Mouse (Mus musculus) neural tube, embryonic 15.5 days (tissue): ENCODE data around the gene Pla2g2f. TPM values are rescaled to one million over a fixed set of nuclear protein-coding genes. Genes with fewer than 3 reads are reported as not detected.

Experiments
- ATAC-seq: fragments of 200-750 bp; cut with Nextera tagmentation; 2 replicates; pipeline ENCODE4 v1.8.0; 2017; ENCODE audit warnings: mild to moderate bottlenecking, moderate TSS enrichment, moderate library complexity; ENCODE audit not compliant: low FRiP score
- H3K27ac ChIP-seq: fragments of 300-500 bp; sonication (generic); replicated peaks from 2 replicates; pipeline ENCODE4 v1.5.1; 2015; ENCODE audit warnings: mild to moderate bottlenecking, inconsistent platforms
- H3K27me3 ChIP-seq: fragments of 300-500 bp; sonication (generic); replicated peaks from 2 replicates; pipeline ENCODE4 v1.6.1; 2015; ENCODE audit warnings: inconsistent platforms
- H3K36me3 ChIP-seq: fragments of 300-500 bp; sonication (generic); 2 replicates; pipeline ENCODE4 v1.6.1; 2015; ENCODE audit warnings: inconsistent platforms
- H3K4me1 ChIP-seq: fragments of 300-500 bp; sonication (generic); 2 replicates; pipeline ENCODE4 v1.6.1; 2015; ENCODE audit warnings: inconsistent platforms
- H3K4me2 ChIP-seq: fragments of 300-500 bp; sonication (generic); 2 replicates; pipeline ENCODE4 v1.6.1; 2015; ENCODE audit warnings: inconsistent platforms, mild to moderate bottlenecking, moderate library complexity
- H3K4me3 ChIP-seq: fragments of 300-500 bp; sonication (generic); replicated peaks from 2 replicates; pipeline ENCODE4 v1.5.1; 2015; ENCODE audit warnings: mild to moderate bottlenecking, inconsistent platforms
- H3K9ac ChIP-seq: fragments of 300-500 bp; sonication (generic); replicated peaks from 2 replicates; pipeline ENCODE4 v1.6.1; 2015; ENCODE audit warnings: mild to moderate bottlenecking, inconsistent platforms
- H3K9me3 ChIP-seq: fragments of 300-500 bp; sonication (generic); replicated peaks from 2 replicates; pipeline ENCODE4 v1.6.1; 2016; ENCODE audit warnings: inconsistent platforms
- WGBS: fragments of 180-500 bp; shearing (Covaris S2); methylation state at CpG from one replicate; pipeline ENCODE4 v1.1.7; 2015; ENCODE audit warnings: mixed read lengths; 5-methylcytosine and 5-hydroxymethylcytosine counted together
- polyA plus RNA-seq: library from polyadenylated mRNA; unstranded; fragments of >200 nt; fragmentation: Nextera tagmentation; extraction: Ambion mirVana; gene quantifications from 2 replicates; pipeline ENCODE4 v1.2.1, GENCODE M21; 2015

The Pla2g2f gene
- polyA plus RNA-seq, 1 experiment from 2014 or later: not detected

GRCm38 (mm10) chr4:138755439-138755838 is 2.0 kb downstream of the Pla2g2f start:
- WGBS: 73% methylated on average over 4 of the region's 4 CpGs

GRCm38 (mm10) chr4:138754432-138754831 is 3.0 kb downstream of the Pla2g2f start:
- Histone ChIP-seq H3K9me3 (no peaks in the 10 kb centered on the region), H3K27me3 (no peaks in the 10 kb centered on the region), H3K9ac (no peak overlapping the region), H3K4me1 (peaks cover 21% of the 10 kb centered on the region), H3K27ac (no peak overlapping the region), H3K4me2 (no peak overlapping the region), H3K4me3 (no peak overlapping the region), H3K36me3 (no peaks in the 10 kb centered on the region)
- ATAC-seq: no peak
- 89% methylated on average over 9 of the region's 9 CpGs for WGBS

More at GRCm38 (mm10) chr4:138755439-138755838, 2.0 kb downstream of the Pla2g2f start:
- H3K4me2 ChIP-seq: no peak overlapping the region
- ATAC-seq: no peak
- peaks cover 21% of the 10 kb centered on the region for H3K4me1 ChIP-seq
- H3K9ac ChIP-seq: no peak overlapping the region
- H3K9me3 ChIP-seq: no peaks in the 10 kb centered on the region
- H3K27ac ChIP-seq: peak overlapping the region; percentile 48
- no peak overlapping the region for H3K4me3 ChIP-seq
- no peaks in the 10 kb centered on the region for H3K27me3 ChIP-seq
- H3K36me3 ChIP-seq: no peaks in the 10 kb centered on the region

GRCm38 (mm10) chr4:138753608-138754007 is 3.8 kb downstream of the Pla2g2f start:
- H3K4me1 ChIP-seq: peaks cover 25% of the 10 kb centered on the region
- no peak for ATAC-seq
- no peaks in the 10 kb centered on the region for H3K27me3 ChIP-seq
- no peak overlapping the region for H3K9ac ChIP-seq
- no peaks in the 10 kb centered on the region for H3K9me3 ChIP-seq
- H3K27ac ChIP-seq: no peak overlapping the region
- no peak overlapping the region for H3K4me3 ChIP-seq
- no peak overlapping the region for H3K4me2 ChIP-seq
- 85% methylated on average over 3 of the region's 3 CpGs for WGBS
- no peaks in the 10 kb centered on the region for H3K36me3 ChIP-seq

GRCm38 (mm10) chr4:138752603-138753002 is 4.8 kb downstream of the Pla2g2f start:
- Histone ChIP-seq H3K4me3 (no peak overlapping the region), H3K9ac (no peak overlapping the region), H3K36me3 (no peaks in the 10 kb centered on the region), H3K27me3 (no peaks in the 10 kb centered on the region), H3K27ac (no peak overlapping the region), H3K9me3 (no peaks in the 10 kb centered on the region), H3K4me2 (no peak overlapping the region), H3K4me1 (peaks cover 34% of the 10 kb centered on the region)
- WGBS: 94% methylated on average over 6 of the region's 6 CpGs
- ATAC-seq: no peak

- no peak overlapping the region for H3K27ac ChIP-seq
- H3K9ac ChIP-seq: no peak overlapping the region
- peak; percentile 63; the same call in 1 of the 2 replicates for ATAC-seq
- no peak overlapping the region for H3K4me2 ChIP-seq
- H3K27me3 ChIP-seq: no peaks in the 10 kb centered on the region
- WGBS: 64% methylated on average over 8 of the region's 8 CpGs
- H3K4me3 ChIP-seq: no peak overlapping the region
- no peaks in the 10 kb centered on the region for H3K9me3 ChIP-seq
- peaks cover 16% of the 10 kb centered on the region for H3K4me1 ChIP-seq
- no peaks in the 10 kb centered on the region for H3K36me3 ChIP-seq
These were observed 8.9 kb downstream of the Pla2g2f start for GRCm38 (mm10) chr4:138748369-138749072.

GRCm38 (mm10) chr4:138747851-138748250 is 9.6 kb downstream of the Pla2g2f start:
- WGBS: 51% methylated on average over 10 of the region's 10 CpGs
- H3K4me1 ChIP-seq: peaks cover 16% of the 10 kb centered on the region
- no peak for ATAC-seq
- no peaks in the 10 kb centered on the region for H3K9me3 ChIP-seq
- H3K27me3 ChIP-seq: no peaks in the 10 kb centered on the region
- H3K27ac ChIP-seq: peak overlapping the region; percentile 41; the same call in 1 of the 2 replicates
- H3K36me3 ChIP-seq: no peaks in the 10 kb centered on the region
- H3K9ac ChIP-seq: no peak overlapping the region
- no peak overlapping the region for H3K4me2 ChIP-seq
- H3K4me3 ChIP-seq: no peak overlapping the region

GRCm38 (mm10) chr4:138746866-138747265 is 10.6 kb downstream of the Pla2g2f start:
- no peak for ATAC-seq
- H3K4me3 ChIP-seq: no peak overlapping the region
- 88% methylated on average over 9 of the region's 9 CpGs for WGBS

GRCm38 (mm10) chr4:138745884-138746283 is 11.5 kb downstream of the Pla2g2f start:
- no peak for ATAC-seq
- Histone ChIP-seq H3K4me1 (peaks cover 16% of the 10 kb centered on the region), H3K4me3 (no peak overlapping the region), H3K27ac (no peak overlapping the region), H3K36me3 (no peaks in the 10 kb centered on the region), H3K9ac (no peak overlapping the region), H3K4me2 (no peak overlapping the region), H3K27me3 (no peaks in the 10 kb centered on the region), H3K9me3 (no peaks in the 10 kb centered on the region)
- 73% methylated on average over 4 of the region's 4 CpGs for WGBS

More at GRCm38 (mm10) chr4:138746866-138747265, 10.6 kb downstream of the Pla2g2f start:
- H3K4me1 ChIP-seq: peaks cover 16% of the 10 kb centered on the region
- no peak overlapping the region for H3K4me2 ChIP-seq
- H3K9me3 ChIP-seq: no peaks in the 10 kb centered on the region
- no peak overlapping the region for H3K9ac ChIP-seq
- no peaks in the 10 kb centered on the region for H3K36me3 ChIP-seq
- no peaks in the 10 kb centered on the region for H3K27me3 ChIP-seq
- no peak overlapping the region for H3K27ac ChIP-seq

GRCm38 (mm10) chr4:138739136-138739851 is 18.1 kb downstream of the Pla2g2f start:
- Histone ChIP-seq H3K9ac (no peak overlapping the region), H3K27me3 (no peaks in the 10 kb centered on the region), H3K4me3 (no peak overlapping the region), H3K4me2 (no peak overlapping the region), H3K27ac (no peak overlapping the region), H3K36me3 (no peaks in the 10 kb centered on the region), H3K4me1 (peaks cover 11% of the 10 kb centered on the region), H3K9me3 (no peaks in the 10 kb centered on the region)
- ATAC-seq: 0 out of 2 replicates have a peak, but pooled peaks have one; percentile 26
- WGBS: 22% methylated on average over 7 of the region's 7 CpGs

- 69% methylated on average over 7 of the region's 7 CpGs for WGBS
- Histone ChIP-seq H3K4me1 (peaks cover 11% of the 10 kb centered on the region), H3K4me3 (no peak within 1 kb of the TSS), H3K27ac (no peak within 1 kb of the TSS), H3K9ac (no peak within 1 kb of the TSS), H3K9me3 (no peaks in the 10 kb centered on the region), H3K4me2 (no peak within 1 kb of the TSS), H3K27me3 (no peaks in the 10 kb centered on the region), H3K36me3 (no peaks in the 10 kb centered on the region)
- no peak for ATAC-seq
These were observed 20.4 kb downstream of the Pla2g2f start, which contains the start of gene Ubxn10 for GRCm38 (mm10) chr4:138737031-138737430. Gene Ubxn10, minus strand, starts transcription at chr4:138737167.

GRCm38 (mm10) chr4:138734863-138735262 is 22.6 kb downstream of the Pla2g2f start:
- Histone ChIP-seq H3K27ac (no peak overlapping the region), H3K9ac (no peak overlapping the region), H3K4me3 (no peak overlapping the region), H3K4me1 (peaks cover 11% of the 10 kb centered on the region), H3K4me2 (no peak overlapping the region), H3K36me3 (no peaks in the 10 kb centered on the region), H3K9me3 (no peaks in the 10 kb centered on the region), H3K27me3 (no peaks in the 10 kb centered on the region)
- 95% methylated on average over 4 of the region's 4 CpGs for WGBS
- ATAC-seq: no peak

GRCm38 (mm10) chr4:138734105-138734504 is 23.3 kb downstream of the Pla2g2f start:
- H3K4me2 ChIP-seq: no peak overlapping the region
- H3K4me3 ChIP-seq: no peak overlapping the region
- peaks cover 7% of the 10 kb centered on the region for H3K4me1 ChIP-seq
- H3K9me3 ChIP-seq: no peaks in the 10 kb centered on the region
- no peaks in the 10 kb centered on the region for H3K36me3 ChIP-seq
- H3K27ac ChIP-seq: no peak overlapping the region
- no peak for ATAC-seq
- 68% methylated on average over 7 of the region's 7 CpGs for WGBS
- no peaks in the 10 kb centered on the region for H3K27me3 ChIP-seq
- H3K9ac ChIP-seq: no peak overlapping the region
